Mouse (Mus musculus): ENCODE results near the gene Lzts3. TPM values are rescaled to one million over a fixed set of nuclear protein-coding genes. Genes with fewer than 3 reads are reported as not detected.

The Lzts3 gene
- polyA plus RNA-seq, 1 experiment, result 13.3 TPM

DNA sequence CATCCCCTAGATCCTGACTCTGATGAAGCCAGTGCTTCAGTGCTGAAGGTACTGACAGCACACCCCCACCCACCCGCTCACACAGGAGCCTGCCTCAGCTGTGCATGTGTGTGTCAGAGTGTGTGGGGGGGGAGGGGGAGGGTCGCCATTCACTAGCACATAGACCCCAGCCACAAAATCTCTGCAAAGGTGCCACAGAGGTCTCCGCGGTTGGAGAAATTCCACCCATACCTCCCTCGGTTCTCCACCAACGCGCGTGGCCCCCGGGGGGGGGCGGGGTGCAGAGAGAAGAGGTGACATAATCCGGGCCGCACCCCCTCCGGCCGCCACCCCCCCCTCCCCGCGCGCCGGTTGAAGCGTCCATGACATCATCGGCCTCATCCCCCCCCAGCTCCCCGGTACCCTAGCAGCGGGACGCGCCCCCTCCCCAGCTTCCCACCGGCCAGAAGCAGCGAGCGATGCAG, 374 bp downstream of the Lzts3 start:
- H3K36me3 ChIP-seq (ENCODE audit: control insufficient read depth, insufficient read depth), result no peaks in the 10 kb centered on the region
- no peak for TF ChIP-seq REST (IDR thresholded peaks at IDR 0.05; ENCODE audit: insufficient read depth, insufficient read length)
- no peak for TF ChIP-seq TCF3 (IDR thresholded peaks at IDR 0.05; ENCODE audit: insufficient read length, low read depth)
- no peak for TF ChIP-seq SRF (IDR thresholded peaks at IDR 0.05; ENCODE audit: control insufficient read depth, insufficient read length, low read depth)
- TF ChIP-seq MAX (IDR thresholded peaks at IDR 0.05; ENCODE audit: low read depth), result no peak
- TF ChIP-seq E2F4 (IDR thresholded peaks at IDR 0.05; ENCODE audit: insufficient read depth), result no peak
- TF ChIP-seq POLR2AphosphoS2 (IDR thresholded peaks at IDR 0.05; ENCODE audit: insufficient read length, low read depth), result no peak
- TF ChIP-seq MYOD1 (IDR thresholded peaks at IDR 0.05; ENCODE audit: control insufficient read depth in 1 of 3, insufficient read length in 2 of 3, low read depth in 2 of 3), result no peak
- TF ChIP-seq USF1 (IDR thresholded peaks at IDR 0.05; ENCODE audit: low read depth), result no peak
- no peak for TF ChIP-seq CEBPB (IDR thresholded peaks at IDR 0.05; ENCODE audit: insufficient read depth, poor library complexity, severe bottlenecking)
- no peak for TF ChIP-seq MYOG (IDR thresholded peaks at IDR 0.05; ENCODE audit: control insufficient read depth in 1 of 3, insufficient read depth in 1 of 3, insufficient read length in 2 of 3, low read depth in 2 of 3)
- no peak for TF ChIP-seq TCF12 (IDR thresholded peaks at IDR 0.05; ENCODE audit: insufficient read depth, poor library complexity, severe bottlenecking)
- TF ChIP-seq POLR2A (IDR thresholded peaks at IDR 0.05; ENCODE audit: insufficient read length, low read depth), result no peak

DNA sequence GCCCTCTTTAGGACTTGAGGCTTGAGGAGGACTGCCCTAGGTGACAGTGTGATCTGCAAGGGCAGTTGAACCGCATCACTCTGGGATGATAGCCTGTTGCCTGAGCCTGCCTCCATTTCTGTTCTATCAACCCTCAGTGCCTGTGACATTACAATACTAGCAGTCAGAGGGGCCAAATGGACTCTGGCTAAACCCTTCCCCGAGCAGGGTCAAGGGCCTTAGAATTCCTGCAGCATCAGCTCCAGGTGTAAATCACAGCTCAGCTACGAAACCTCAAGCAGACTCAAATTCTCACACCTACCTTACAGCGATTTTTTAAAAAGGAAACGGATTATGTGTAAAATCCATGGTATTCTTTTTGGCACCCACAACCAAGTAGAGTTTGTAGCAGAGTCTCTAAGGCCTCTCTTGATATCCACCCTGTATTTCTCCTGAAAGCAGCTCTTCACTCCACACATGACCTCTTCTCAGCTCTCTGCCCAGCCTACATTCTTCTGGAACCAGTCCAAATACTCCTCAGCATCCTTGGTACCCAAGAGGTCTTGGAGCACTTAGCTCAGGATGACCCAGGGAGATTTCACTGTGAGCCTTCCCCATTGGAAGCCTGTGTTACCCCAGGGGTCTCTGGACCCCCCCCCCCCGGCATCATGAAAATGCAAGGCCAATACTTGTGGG, 1.1 kb downstream of the Lzts3 start:
- Histone ChIP-seq H3K27me3 (ENCODE audit: control insufficient read depth, insufficient read depth, insufficient read length) (no peaks in the 10 kb centered on the region), H3ac (ENCODE audit: control insufficient read depth, insufficient read length) (peak overlapping the region; percentile 52), H3K36me3 (ENCODE audit: control insufficient read depth, insufficient read depth) (no peaks in the 10 kb centered on the region), H3K4me2 (ENCODE audit: low read depth) (peak overlapping the region; percentile 85), H3K4me3 (peak overlapping the region; percentile 39), H3K79me2 (ENCODE audit: control insufficient read depth, insufficient read depth) (no peaks in the 10 kb centered on the region)
- TF ChIP-seq TCF12 (IDR thresholded peaks at IDR 0.05; ENCODE audit: insufficient read depth, poor library complexity, severe bottlenecking), result no peak
- TF ChIP-seq CEBPB (IDR thresholded peaks at IDR 0.05; ENCODE audit: insufficient read depth, poor library complexity, severe bottlenecking), result no peak
- TF ChIP-seq SRF (IDR thresholded peaks at IDR 0.05; ENCODE audit: control insufficient read depth, insufficient read length, low read depth), result no peak
- no peak for TF ChIP-seq REST (IDR thresholded peaks at IDR 0.05; ENCODE audit: insufficient read depth, insufficient read length)
- TF ChIP-seq TCF3 (IDR thresholded peaks at IDR 0.05; ENCODE audit: insufficient read length, low read depth), result no peak
- no peak for TF ChIP-seq MYOD1 (IDR thresholded peaks at IDR 0.05; ENCODE audit: control insufficient read depth in 1 of 3, insufficient read length in 2 of 3, low read depth in 2 of 3)
- no peak for TF ChIP-seq MYOG (IDR thresholded peaks at IDR 0.05; ENCODE audit: control insufficient read depth in 1 of 3, insufficient read depth in 1 of 3, insufficient read length in 2 of 3, low read depth in 2 of 3)
- TF ChIP-seq MAX (IDR thresholded peaks at IDR 0.05; ENCODE audit: low read depth), result no peak
- no peak for TF ChIP-seq E2F4 (IDR thresholded peaks at IDR 0.05; ENCODE audit: insufficient read depth)
- TF ChIP-seq USF1 (IDR thresholded peaks at IDR 0.05; ENCODE audit: low read depth), result no peak
- no peak for TF ChIP-seq POLR2AphosphoS2 (IDR thresholded peaks at IDR 0.05; ENCODE audit: insufficient read length, low read depth)
- no peak for TF ChIP-seq POLR2A (IDR thresholded peaks at IDR 0.05; ENCODE audit: insufficient read length, low read depth)

More for the DNA sequence above, 374 bp downstream of the Lzts3 start:
- Histone ChIP-seq H3K79me2 (ENCODE audit: control insufficient read depth, insufficient read depth) (no peaks in the 10 kb centered on the region), H3ac (ENCODE audit: control insufficient read depth, insufficient read length) (peak overlapping the region; percentile 52), H3K4me3 (peak overlapping the region; percentile 39), H3K4me2 (ENCODE audit: low read depth) (peak overlapping the region; percentile 85), H3K27me3 (ENCODE audit: control insufficient read depth, insufficient read depth, insufficient read length) (no peaks in the 10 kb centered on the region)

DNA sequence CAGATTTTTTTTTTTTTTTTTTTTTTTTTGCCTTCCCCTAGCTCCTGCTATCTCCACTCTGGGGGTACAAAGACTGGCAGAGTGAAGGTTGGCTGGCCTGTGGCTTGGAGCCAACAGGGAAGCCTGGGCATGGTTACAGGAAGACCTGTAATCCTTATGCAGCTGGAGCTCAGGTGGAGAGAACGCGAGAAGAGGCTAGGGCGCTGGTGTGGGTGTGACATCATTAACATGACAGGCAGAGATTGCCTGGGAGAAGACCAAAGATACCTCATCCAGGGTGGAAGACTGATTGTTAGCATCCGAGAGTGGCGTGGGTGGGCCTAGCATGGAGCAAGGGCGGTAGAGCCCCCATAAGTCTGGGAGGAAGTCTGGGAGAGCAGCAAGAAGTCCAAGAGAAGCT, 3.3 kb downstream of the Lzts3 start:
- Histone ChIP-seq H3K4me3 (no peak overlapping the region), H3K79me2 (ENCODE audit: control insufficient read depth, insufficient read depth) (no peaks in the 10 kb centered on the region), H3K4me2 (ENCODE audit: low read depth) (no peak overlapping the region), H3K36me3 (ENCODE audit: control insufficient read depth, insufficient read depth) (no peaks in the 10 kb centered on the region), H3ac (ENCODE audit: control insufficient read depth, insufficient read length) (no peak overlapping the region), H3K27me3 (ENCODE audit: control insufficient read depth, insufficient read depth, insufficient read length) (no peaks in the 10 kb centered on the region)
- TF ChIP-seq POLR2AphosphoS2 (IDR thresholded peaks at IDR 0.05; ENCODE audit: insufficient read length, low read depth), result no peak
- no peak for TF ChIP-seq MAX (IDR thresholded peaks at IDR 0.05; ENCODE audit: low read depth)
- no peak for TF ChIP-seq SRF (IDR thresholded peaks at IDR 0.05; ENCODE audit: control insufficient read depth, insufficient read length, low read depth)
- TF ChIP-seq MYOG (IDR thresholded peaks at IDR 0.05; ENCODE audit: control insufficient read depth in 1 of 3, insufficient read depth in 1 of 3, insufficient read length in 2 of 3, low read depth in 2 of 3), result no peak
- TF ChIP-seq REST (IDR thresholded peaks at IDR 0.05; ENCODE audit: insufficient read depth, insufficient read length), result no peak
- no peak for TF ChIP-seq USF1 (IDR thresholded peaks at IDR 0.05; ENCODE audit: low read depth)
- no peak for TF ChIP-seq TCF3 (IDR thresholded peaks at IDR 0.05; ENCODE audit: insufficient read length, low read depth)
- no peak for TF ChIP-seq POLR2A (IDR thresholded peaks at IDR 0.05; ENCODE audit: insufficient read length, low read depth)
- TF ChIP-seq TCF12 (IDR thresholded peaks at IDR 0.05; ENCODE audit: insufficient read depth, poor library complexity, severe bottlenecking), result no peak
- TF ChIP-seq CEBPB (IDR thresholded peaks at IDR 0.05; ENCODE audit: insufficient read depth, poor library complexity, severe bottlenecking), result no peak
- TF ChIP-seq MYOD1 (IDR thresholded peaks at IDR 0.05; ENCODE audit: control insufficient read depth in 1 of 3, insufficient read length in 2 of 3, low read depth in 2 of 3), result no peak
- TF ChIP-seq E2F4 (IDR thresholded peaks at IDR 0.05; ENCODE audit: insufficient read depth), result no peak

DNA sequence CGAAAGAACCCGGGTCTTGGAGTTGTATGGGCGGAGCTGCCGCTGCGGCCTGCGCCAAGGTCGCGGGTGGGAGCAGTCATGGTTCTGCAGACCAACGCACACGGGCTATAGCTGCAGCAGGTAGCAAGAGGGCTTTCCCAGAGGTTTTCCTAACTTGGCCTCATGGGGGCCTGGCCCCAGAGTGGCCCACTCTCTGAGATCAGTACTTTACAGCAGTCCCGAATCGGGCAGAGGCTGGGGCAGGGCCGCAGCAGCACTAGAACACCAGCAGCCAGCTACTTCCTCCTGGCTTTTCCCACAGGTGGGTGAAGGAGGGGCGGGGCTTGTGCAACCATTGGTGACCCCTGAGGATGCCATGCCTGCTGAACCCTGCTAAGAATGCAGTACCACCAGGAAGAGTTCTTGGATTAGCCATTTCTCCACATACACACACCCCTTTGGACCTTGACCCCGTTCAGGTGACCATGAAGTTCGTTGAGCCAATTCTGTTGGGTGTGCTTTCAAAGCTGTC, 4.4 kb downstream of the Lzts3 start:
- Histone ChIP-seq H3ac (ENCODE audit: control insufficient read depth, insufficient read length) (no peak overlapping the region), H3K4me3 (no peak overlapping the region), H3K4me2 (ENCODE audit: low read depth) (no peak overlapping the region), H3K27me3 (ENCODE audit: control insufficient read depth, insufficient read depth, insufficient read length) (no peaks in the 10 kb centered on the region), H3K36me3 (ENCODE audit: control insufficient read depth, insufficient read depth) (no peaks in the 10 kb centered on the region), H3K79me2 (ENCODE audit: control insufficient read depth, insufficient read depth) (no peaks in the 10 kb centered on the region)
- no peak for TF ChIP-seq MYOD1 (IDR thresholded peaks at IDR 0.05; ENCODE audit: control insufficient read depth in 1 of 3, insufficient read length in 2 of 3, low read depth in 2 of 3)

All from myocyte (in vitro differentiated cells).